Comparison of ENCODE assay signal across 18 mouse cellular contexts in the genomic region with DNA sequence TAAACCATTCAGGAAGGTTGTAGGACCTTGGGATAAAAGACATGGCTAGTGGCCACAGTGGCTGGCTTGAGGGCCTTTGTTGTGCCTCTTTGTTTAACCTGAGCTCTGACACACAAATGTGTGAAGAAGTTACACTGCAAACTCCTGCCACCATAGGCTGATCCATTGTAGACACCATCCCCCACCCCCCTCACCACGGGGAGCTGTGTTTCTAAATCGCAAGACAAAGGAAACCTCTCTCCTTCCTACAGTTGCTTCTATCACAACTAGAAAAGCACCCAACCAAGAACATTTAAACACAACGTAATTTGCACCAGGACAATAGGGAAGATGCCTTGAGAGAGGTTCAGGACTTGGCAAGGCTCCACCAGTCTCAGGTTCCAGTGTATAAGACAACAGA.
"Had no signal": no experiment of that assay in that cellular context is flagged by ENCODE, and none has a peak within 500 bp of the region (broad histone marks: within the 10 kb centered on the region; RNA-seq: fewer than 3 reads in every experiment).

No protein-coding gene starts in this region.

- H3K9ac ChIP-seq: lung, embryonic 14.5 days; midbrain, embryonic 12.5 days; neural tube, embryonic 13.5 days; neural tube, embryonic 15.5 days had no signal

- ATAC-seq: midbrain, embryonic 16.5 days had no signal

- H3K36me3 ChIP-seq: midbrain, embryonic 10.5 days; midbrain, embryonic 12.5 days; neural tube, embryonic 13.5 days; neural tube, embryonic 15.5 days had no signal

- H3K4me3 ChIP-seq: midbrain, embryonic 10.5 days; midbrain, embryonic 12.5 days; myocyte; neural tube, embryonic 13.5 days; neural tube, embryonic 15.5 days had no signal

- H3K27me3 ChIP-seq: midbrain, embryonic 12.5 days; neural tube, embryonic 13.5 days; neural tube, embryonic 15.5 days had no signal

- DNase-seq: lung, embryonic 14.5 days; lung, postnatal 10 days; lung, postnatal 4 days; midbrain, embryonic 14.5 days; retina, postnatal 1 day; right cerebral cortex, adult 18-20 months; right cerebral cortex, postnatal 25 days; right cerebral cortex, postnatal 4 days; spleen, adult 18-20 months; thymus, adult 18-20 months; thymus, postnatal 14 days; thymus, postnatal 36 days had no signal

- H3K4me1 ChIP-seq: midbrain, embryonic 12.5 days; neural tube, embryonic 13.5 days; neural tube, embryonic 15.5 days had no signal

- H3K9me3 ChIP-seq: midbrain, embryonic 10.5 days; midbrain, embryonic 12.5 days; neural tube, embryonic 13.5 days; neural tube, embryonic 15.5 days had no signal

- H3K4me2 ChIP-seq: lung, embryonic 14.5 days; midbrain, embryonic 12.5 days; neural tube, embryonic 13.5 days; neural tube, embryonic 15.5 days had no signal

- H3K27ac ChIP-seq: midbrain, embryonic 10.5 days; midbrain, embryonic 12.5 days; neural tube, embryonic 13.5 days; neural tube, embryonic 15.5 days had no signal
